Mouse (Mus musculus): ENCODE results near the gene Msantd2.

Gene Msantd2

GRCm38 (mm10) chr9:37504348-37504747 is 15.2 kb downstream of the Msantd2 start:
- no peak for DNase-seq (ENCODE audit: low spot score in 2 of 2)

- DNase-seq (ENCODE audit: low spot score in 2 of 2): no peak
Observed at GRCm38 (mm10) chr9:37506023-37506422, 16.9 kb downstream of the Msantd2 start.

DNA sequence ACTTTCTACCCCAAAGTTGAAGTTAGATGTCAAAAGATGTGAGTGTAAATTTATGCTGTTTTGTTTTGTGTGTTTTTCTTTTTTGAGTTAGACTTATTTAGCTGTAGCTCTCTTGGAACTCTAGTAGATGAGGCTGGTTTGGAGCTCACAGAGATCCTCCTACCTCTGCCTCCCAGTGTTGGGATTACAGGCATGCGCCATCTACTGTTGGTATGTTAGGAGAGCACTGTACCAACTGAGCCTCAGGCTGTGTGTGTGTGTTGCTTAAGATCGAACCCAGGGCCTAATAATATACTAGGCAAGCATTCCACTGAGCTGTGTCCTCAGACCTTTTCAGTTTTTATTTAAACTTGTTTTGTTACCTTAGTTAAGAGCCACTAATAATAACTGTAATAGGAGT is 23.0 kb downstream of the Msantd2 start:
- no peak for DNase-seq (ENCODE audit: low spot score in 2 of 2)

DNA sequence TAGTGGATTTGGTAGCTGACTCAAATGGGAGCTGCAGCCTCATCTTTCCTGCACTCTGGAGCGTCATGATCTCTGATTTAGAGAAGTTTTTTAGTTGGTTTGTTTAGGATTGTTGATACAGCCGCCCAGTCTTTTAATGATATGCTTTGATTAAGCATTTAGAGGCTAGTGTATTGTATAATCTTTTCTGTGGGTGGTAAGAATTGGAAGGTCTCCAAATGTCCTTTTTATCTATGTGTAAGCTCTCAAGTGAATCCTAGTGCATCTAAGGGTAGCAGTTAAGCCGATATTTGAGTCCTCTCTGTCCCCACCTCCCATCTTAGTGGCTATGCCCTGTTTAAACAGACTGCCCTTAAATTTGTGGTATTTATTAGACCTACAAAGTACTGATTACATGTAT is 25.3 kb downstream of the Msantd2 start:
- DNase-seq (ENCODE audit: low spot score in 2 of 2): no peak

DNA sequence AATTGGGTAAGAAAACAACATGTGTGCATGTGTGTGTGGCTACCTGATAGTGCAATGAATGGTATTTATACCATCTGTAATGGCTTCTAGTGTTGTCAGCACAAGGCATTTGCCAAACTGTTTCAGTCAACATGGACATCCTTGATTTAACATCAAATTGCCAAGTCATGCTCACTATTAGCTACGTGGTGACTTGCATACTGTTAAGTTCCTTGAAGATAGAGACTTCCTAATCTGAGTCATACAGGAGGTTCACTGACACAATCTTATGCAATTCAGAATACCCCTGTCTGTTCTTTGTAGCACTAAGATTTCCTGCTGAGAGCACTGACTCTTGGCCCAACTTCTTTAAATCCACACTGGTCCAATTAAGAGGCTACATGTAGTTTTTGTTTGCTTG is 28.3 kb downstream of the Msantd2 start:
- no peak for DNase-seq (ENCODE audit: low spot score in 2 of 2)

DNA sequence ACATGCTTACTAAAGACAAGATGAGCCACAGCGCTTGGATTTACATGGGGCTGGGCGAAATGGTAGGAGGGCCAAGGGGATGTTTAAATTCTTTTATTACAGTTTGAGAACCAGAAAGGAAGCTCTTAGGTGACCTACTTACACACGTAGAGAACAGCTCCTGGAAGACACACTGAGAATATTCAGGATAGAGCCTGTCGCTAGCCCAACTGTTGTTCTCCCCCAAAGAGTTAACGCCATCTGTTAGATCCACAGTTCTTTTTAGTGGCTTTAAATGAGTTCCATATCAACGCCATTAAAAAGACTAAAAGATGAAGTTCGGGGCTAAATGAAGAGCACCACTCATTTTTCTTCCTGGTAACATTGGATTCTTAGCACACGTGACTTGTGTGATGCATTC is 29.9 kb downstream of the Msantd2 start:
- DNase-seq (ENCODE audit: low spot score in 2 of 2): no peak

- no peak for DNase-seq (ENCODE audit: low spot score in 2 of 2)
Observed at GRCm38 (mm10) chr9:37519995-37520394, 30.9 kb downstream of the Msantd2 start.

- DNase-seq (ENCODE audit: low spot score in 2 of 2): no peak
Observed at GRCm38 (mm10) chr9:37525461-37525860, 36.3 kb downstream of the Msantd2 start.

DNA sequence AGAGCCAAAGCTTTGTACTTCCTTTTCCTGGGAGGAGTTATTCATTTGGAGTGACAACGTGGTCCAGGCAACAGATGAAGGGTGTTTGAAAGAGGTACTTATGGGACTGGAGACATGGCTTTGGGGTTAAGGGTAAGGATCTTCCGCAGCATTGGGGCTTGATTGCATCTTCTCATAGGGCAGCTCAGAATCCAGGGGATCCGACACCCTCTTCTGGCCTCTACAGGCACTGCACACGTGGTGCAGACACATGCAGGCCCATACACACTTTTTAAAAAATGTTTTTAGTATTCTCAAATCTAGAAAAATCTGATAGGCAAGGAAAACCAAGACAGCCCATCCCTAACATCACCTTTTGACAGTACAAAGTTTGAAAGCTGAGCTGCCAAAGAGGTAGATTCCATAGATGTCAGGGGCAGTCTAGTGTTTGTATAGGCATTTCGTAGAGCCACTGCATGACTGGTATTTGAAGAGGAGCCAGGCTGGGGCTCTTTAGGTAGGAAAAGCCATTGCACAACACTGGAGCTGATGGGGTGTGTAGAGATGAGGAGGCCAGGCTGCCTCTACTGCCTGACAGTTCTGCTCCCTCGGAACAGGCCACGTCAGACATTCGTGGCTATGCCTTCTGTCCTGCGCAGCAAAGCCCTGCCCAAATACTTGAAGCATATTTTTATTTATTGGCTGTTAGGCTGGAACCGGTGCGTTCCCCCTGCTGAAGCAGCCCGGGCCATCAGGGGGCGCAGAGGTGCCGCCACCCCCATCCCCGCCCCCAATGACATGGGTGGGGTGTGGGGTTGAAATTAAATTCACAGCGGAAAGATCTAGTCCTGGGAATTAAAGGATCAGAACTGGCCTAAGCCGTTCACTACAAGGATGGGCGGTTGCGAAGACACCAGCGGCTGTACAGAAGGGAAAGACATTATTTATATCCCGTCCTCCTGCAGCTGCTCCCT is 37.6 kb downstream of the Msantd2 start:
- DNase-seq (ENCODE audit: low spot score in 2 of 2): no peak

GRCm38 (mm10) chr9:37527396-37528224 is 38.5 kb downstream of the Msantd2 start, which contains the start of gene Esam:
Esam (plus strand) TSS chr9:37528078.
- peak; percentile 48 to 70 for DNase-seq (ENCODE audit: low spot score in 2 of 2)

GRCm38 (mm10) chr9:37528225-37528970 is 39.3 kb downstream of the Msantd2 start:
- no peak for DNase-seq (ENCODE audit: low spot score in 2 of 2)

- no peak for DNase-seq (ENCODE audit: low spot score in 2 of 2)
Observed at GRCm38 (mm10) chr9:37530031-37530887, 41.1 kb downstream of the Msantd2 start.

GRCm38 (mm10) chr9:37530888-37531705 is 42.0 kb downstream of the Msantd2 start:
- DNase-seq (ENCODE audit: low spot score in 2 of 2): peak in 1 of 2 experiments; percentile 55

DNA sequence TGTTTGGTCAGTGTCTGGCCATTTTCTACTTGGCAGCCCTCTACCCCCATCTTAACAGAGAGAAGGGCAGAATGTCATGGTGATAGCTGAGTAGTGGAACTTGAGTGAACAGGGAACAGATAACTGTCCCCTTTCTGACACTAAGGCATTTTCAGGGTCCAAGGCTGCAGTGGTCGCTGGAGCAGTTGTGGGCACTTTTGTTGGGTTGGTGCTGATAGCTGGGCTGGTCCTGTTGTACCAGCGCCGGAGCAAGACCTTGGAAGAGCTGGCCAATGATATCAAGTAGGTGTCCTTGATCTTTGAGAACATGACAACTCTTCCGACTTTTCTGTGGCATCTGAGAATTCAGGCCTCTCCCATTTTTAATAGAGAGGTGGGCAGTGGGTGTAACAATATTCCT is 47.7 kb downstream of the Msantd2 start:
- DNase-seq (ENCODE audit: low spot score in 2 of 2): no peak

GRCm38 (mm10) chr9:37537658-37538250 is 48.6 kb downstream of the Msantd2 start:
- no peak for DNase-seq (ENCODE audit: low spot score in 2 of 2)

- DNase-seq (ENCODE audit: low spot score in 2 of 2): peak in 1 of 2 experiments; percentile 19
Observed at GRCm38 (mm10) chr9:37539170-37540025, 50.3 kb downstream of the Msantd2 start, which contains the start of gene Vsig2. Vsig2 (plus strand) TSS chr9:37539255.

- DNase-seq (ENCODE audit: low spot score in 2 of 2): no peak
Observed at GRCm38 (mm10) chr9:37540226-37540625, 51.1 kb downstream of the Msantd2 start.

Measured in urinary bladder, postnatal 4 days (tissue).